Mouse (Mus musculus) limb, embryonic 15.5 days (tissue): ENCODE measurements around the gene Syn3. TPM values are rescaled to one million over a fixed set of nuclear protein-coding genes. Genes with fewer than 3 reads are reported as not detected.

Source experiments
- ATAC-seq: fragments of 200-750 bp; cut with Nextera tagmentation; 2 replicates; pipeline ENCODE4 v1.8.0; 2017; ENCODE audit warnings: low read depth, moderate TSS enrichment; ENCODE audit not compliant: insufficient number of reproducible peaks, low FRiP score, low TSS enrichment
- H3K27ac ChIP-seq: fragments of 300-500 bp; sonication (generic); 2 replicates; pipeline ENCODE4 v1.5.1; 2015; ENCODE audit warnings: moderate library complexity, mild to moderate bottlenecking, inconsistent platforms
- H3K27me3 ChIP-seq: fragments of 300-500 bp; sonication (generic); 2 replicates; pipeline ENCODE4 v1.6.1; 2015; ENCODE audit warnings: inconsistent platforms
- H3K36me3 ChIP-seq: fragments of 300-500 bp; sonication (generic); 2 replicates; pipeline ENCODE4 v1.6.1; 2015; ENCODE audit warnings: inconsistent platforms
- H3K4me1 ChIP-seq: fragments of 300-500 bp; sonication (generic); 2 replicates; pipeline ENCODE4 v1.6.1; 2015; ENCODE audit warnings: inconsistent platforms
- H3K4me2 ChIP-seq: fragments of 300-500 bp; sonication (generic); 2 replicates; pipeline ENCODE4 v1.6.1; 2015; ENCODE audit warnings: mild to moderate bottlenecking, inconsistent platforms
- H3K4me3 ChIP-seq: fragments of 300-500 bp; sonication (generic); 2 replicates; pipeline ENCODE4 v1.5.1; 2015; ENCODE audit warnings: mild to moderate bottlenecking, inconsistent platforms
- H3K9ac ChIP-seq: fragments of 300-500 bp; sonication (generic); 2 replicates; pipeline ENCODE4 v1.6.1; 2015; ENCODE audit warnings: inconsistent platforms
- H3K9me3 ChIP-seq: fragments of 300-500 bp; sonication (generic); 2 replicates; pipeline ENCODE4 v1.6.1; 2016; ENCODE audit warnings: inconsistent platforms
- WGBS: fragments of 180-500 bp; shearing (Covaris S2); methylation state at CpG from one replicate; pipeline ENCODE4 v1.1.7; 2015; 5-methylcytosine and 5-hydroxymethylcytosine counted together
- polyA plus RNA-seq: library from polyadenylated mRNA; unstranded; fragments of >200 nt; fragmentation: Nextera tagmentation; extraction: Ambion mirVana; gene quantifications from 2 replicates; pipeline ENCODE4 v1.2.1, GENCODE M21; 2015

Gene Syn3
- polyA plus RNA-seq, 1 experiment from 2014 or later, result 1.7 TPM

DNA sequence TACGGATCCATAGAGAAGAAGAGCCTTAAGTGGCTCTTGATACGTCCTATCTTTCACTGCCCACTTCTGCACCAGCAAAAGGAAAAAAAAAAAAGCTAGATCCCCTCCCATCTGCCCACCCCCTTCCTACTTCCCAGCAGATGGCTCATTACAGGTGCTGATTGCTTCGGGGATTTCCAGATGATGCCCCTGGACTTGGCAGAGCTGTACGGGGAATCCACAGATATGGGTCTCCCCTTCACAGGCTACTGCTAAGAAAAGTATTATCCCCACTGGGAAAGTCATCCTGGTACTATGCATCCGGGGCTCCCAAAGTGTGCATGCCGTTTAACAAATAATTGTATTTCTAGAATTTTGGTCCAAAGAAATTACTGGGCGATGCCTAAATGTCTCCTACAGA lies 181.1 kb downstream of the Syn3 start:
- Histone ChIP-seq H3K4me3 (no peak overlapping the region), H3K4me1 (peaks cover 42% of the 10 kb centered on the region)
- 76% methylated on average over 7 of the region's 7 CpGs for WGBS

DNA sequence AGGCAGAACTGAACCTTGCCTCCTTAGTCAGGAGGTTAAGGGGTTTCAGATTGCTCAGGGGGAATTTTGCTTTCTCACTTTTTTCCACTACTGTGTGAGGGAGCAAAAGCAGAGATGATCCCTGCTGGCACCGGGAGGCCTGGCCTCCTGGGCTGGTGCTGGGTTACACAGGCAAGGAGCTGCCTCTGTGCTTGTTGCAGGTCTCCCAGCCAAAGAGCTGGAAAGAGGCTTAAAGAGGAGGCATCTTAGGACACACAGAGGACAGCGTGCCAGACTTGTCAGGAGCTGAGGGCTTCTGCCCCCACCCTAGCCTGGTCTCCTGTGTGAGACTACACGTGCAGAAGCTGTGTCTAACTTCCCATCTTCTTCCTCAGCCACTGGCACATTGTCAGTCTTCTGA lies 183.2 kb downstream of the Syn3 start:
- Histone ChIP-seq H3K27ac (no peak overlapping the region), H3K9ac (no peak overlapping the region), H3K4me3 (no peak overlapping the region), H3K27me3 (no peaks in the 10 kb centered on the region), H3K4me1 (peaks cover 27% of the 10 kb centered on the region), H3K9me3 (no peaks in the 10 kb centered on the region), H3K36me3 (0 out of 2 replicates have a peak, but pooled peaks cover 6% of the 10 kb centered on the region), H3K4me2 (no peak overlapping the region)
- ATAC-seq, result no peak
- WGBS, result 43% methylated on average over 3 of the region's 3 CpGs

More for the DNA sequence above, 181.1 kb downstream of the Syn3 start:
- Histone ChIP-seq H3K27me3 (no peaks in the 10 kb centered on the region), H3K9ac (no peak overlapping the region), H3K4me2 (no peak overlapping the region), H3K27ac (no peak overlapping the region), H3K9me3 (no peaks in the 10 kb centered on the region), H3K36me3 (0 out of 2 replicates have a peak, but pooled peaks cover 10% of the 10 kb centered on the region)
- ATAC-seq, result no peak

DNA sequence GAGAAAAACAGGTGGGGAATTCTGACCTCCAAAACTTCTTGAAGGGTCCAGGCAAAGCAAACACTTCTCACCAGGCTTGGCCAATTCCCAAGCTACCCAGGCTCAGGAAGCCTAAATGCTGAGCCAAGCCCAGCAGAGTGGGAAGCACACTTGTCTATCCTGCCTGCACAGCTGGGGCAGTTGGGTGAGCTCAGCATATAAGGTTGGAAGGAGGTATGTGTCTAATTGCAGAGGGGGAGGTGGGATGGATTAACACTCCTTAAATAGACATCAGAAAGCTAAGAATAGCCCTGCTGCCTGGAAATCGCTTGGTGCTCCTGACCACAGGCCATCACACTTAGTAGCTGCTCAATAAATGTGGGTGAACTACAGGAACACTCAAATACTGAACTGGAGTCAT lies 185.2 kb downstream of the Syn3 start:
- Histone ChIP-seq H3K4me3 (no peak overlapping the region), H3K27me3 (no peaks in the 10 kb centered on the region), H3K4me2 (no peak overlapping the region), H3K4me1 (peaks cover 30% of the 10 kb centered on the region), H3K9me3 (no peaks in the 10 kb centered on the region), H3K27ac (peak overlapping the region; percentile 23; the same call in 1 of the 2 replicates), H3K9ac (no peak overlapping the region), H3K36me3 (peaks cover 12% of the 10 kb centered on the region; the same call in 1 of the 2 replicates)
- no peak; the same call in 1 of the 2 replicates for ATAC-seq
- 63% methylated on average over 1 of the region's 1 CpGs for WGBS

DNA sequence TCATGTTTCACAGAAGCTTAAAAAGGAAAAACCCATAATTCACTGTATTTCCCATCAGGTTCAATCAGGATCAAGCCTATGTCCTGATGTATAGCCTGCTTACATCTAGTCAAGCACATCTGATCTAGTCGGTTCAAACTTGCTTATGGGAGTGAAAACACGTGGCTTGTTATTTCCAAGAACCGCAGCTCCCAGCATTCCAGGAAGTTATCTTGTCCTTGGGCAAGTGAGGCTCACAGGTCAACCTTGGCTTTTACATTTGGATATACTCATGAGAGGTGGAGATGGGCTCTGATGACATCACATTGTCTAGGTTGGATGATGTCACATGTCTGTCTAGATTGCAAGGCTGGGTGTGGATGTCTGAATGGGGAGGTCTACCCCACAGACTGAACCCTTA lies 185.7 kb downstream of the Syn3 start:
- 82% methylated on average over 3 of the region's 3 CpGs for WGBS

DNA sequence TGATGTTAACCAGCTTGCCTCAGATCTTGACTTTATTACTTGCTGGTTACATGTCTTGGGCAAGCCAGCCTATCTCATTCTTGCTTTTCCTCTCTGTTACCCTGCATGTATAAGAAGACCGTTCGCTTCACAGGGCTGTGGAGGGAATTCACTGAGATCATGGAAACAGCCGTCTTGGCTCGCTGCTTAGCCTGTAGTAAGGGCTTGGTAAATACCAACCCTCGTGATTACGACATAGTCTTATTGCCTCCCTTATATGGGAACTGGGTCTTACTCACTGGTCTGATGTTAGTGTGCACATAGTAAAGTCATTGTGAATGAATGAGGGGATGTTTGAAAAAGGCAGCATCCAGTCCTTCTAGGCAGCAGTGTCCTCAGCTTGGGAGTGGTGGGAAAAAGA lies 188.2 kb downstream of the Syn3 start:
- 25% methylated on average over 6 of the region's 6 CpGs for whole genome bisulfite sequencing
- Histone ChIP-seq H3K4me2 (no peak overlapping the region), H3K4me3 (no peak overlapping the region), H3K27ac (peak overlapping the region; percentile 28; the same call in 1 of the 2 replicates), H3K27me3 (no peaks in the 10 kb centered on the region), H3K9me3 (no peaks in the 10 kb centered on the region), H3K36me3 (peaks cover 29% of the 10 kb centered on the region), H3K4me1 (peaks cover 28% of the 10 kb centered on the region), H3K9ac (no peak overlapping the region)
- ATAC-seq, result no peak; the same call in 1 of the 2 replicates

More for the DNA sequence above, 185.7 kb downstream of the Syn3 start:
- no peaks in the 10 kb centered on the region for H3K27me3 ChIP-seq
- no peak overlapping the region for H3K4me2 ChIP-seq
- H3K9me3 ChIP-seq, result no peaks in the 10 kb centered on the region
- no peak overlapping the region; the same call in 1 of the 2 replicates for H3K27ac ChIP-seq
- H3K4me3 ChIP-seq, result no peak overlapping the region
- peaks cover 13% of the 10 kb centered on the region for H3K36me3 ChIP-seq
- peaks cover 30% of the 10 kb centered on the region for H3K4me1 ChIP-seq
- ATAC-seq, result no peak
- H3K9ac ChIP-seq, result no peak overlapping the region

DNA sequence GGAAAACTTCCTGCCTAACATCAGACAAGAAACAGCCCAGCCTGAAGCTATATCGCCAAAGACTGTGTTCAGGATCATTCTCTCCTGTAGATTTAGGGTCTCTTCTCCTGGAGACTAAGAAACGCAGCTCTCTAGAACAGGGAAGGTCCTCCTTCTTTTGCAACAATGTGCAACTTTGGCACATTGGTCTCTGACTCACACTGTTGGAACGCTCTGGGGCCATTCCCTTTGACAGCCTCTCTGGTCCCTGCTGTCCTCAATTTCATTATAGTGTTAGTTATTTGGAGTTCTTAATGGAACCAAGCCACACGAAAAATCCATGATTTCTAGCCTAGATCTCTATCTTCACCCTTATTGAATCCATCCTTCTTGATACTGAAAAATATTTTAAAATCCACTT lies 191.5 kb downstream of the Syn3 start:
- Histone ChIP-seq H3K27ac (no peak overlapping the region), H3K27me3 (no peaks in the 10 kb centered on the region), H3K4me2 (no peak overlapping the region), H3K9ac (no peak overlapping the region), H3K4me1 (peaks cover 26% of the 10 kb centered on the region), H3K36me3 (peaks cover 29% of the 10 kb centered on the region), H3K4me3 (no peak overlapping the region), H3K9me3 (no peaks in the 10 kb centered on the region)
- 82% methylated on average over 4 of the region's 4 CpGs for WGBS
- ATAC-seq, result no peak

DNA sequence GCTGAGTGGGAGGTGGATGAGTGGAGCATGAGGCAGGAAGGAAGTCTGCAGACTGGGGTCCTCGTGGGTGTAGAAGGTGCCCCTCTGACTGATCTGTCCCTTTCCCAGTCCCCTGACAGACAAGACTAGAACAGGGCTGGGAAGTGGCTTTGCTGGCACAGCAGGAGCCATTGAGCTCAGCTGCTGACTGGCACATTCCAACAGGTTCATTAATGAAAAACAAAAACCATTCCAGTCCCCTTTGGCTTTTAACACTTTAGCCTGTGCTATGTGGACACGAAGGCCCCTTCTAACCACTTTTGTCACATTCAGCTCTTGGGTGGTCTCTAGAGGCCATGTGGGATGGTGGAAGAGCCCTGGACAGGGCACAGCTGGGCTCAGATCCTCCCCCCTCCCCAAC lies 194.1 kb downstream of the Syn3 start:
- Histone ChIP-seq H3K4me3 (no peak overlapping the region), H3K4me1 (peaks cover 37% of the 10 kb centered on the region), H3K9ac (no peak overlapping the region), H3K27me3 (no peaks in the 10 kb centered on the region), H3K36me3 (peaks cover 26% of the 10 kb centered on the region), H3K4me2 (no peak overlapping the region), H3K27ac (no peak overlapping the region), H3K9me3 (no peaks in the 10 kb centered on the region)
- WGBS, result 13% methylated on average over 2 of the region's 2 CpGs
- ATAC-seq, result no peak

DNA sequence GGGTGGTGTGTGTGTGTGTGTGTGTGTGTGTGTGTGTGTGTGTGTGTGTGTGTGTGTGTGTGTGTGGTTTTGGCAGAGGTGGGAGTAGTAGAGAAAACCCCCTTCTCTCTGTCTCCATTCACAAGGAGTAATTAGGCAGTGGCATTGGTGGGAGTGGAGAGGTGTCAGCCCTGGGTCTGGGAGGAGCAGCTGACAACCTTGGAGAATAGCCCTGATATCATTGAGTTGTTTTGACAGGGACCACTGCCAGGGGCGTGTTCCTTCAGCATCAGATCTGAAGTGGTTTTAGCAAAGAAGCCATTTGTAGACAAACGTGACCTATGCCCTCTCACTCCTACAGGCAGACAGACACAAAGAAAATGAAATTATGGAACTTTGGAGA lies 195.2 kb downstream of the Syn3 start:
- Histone ChIP-seq H3K9ac (no peak overlapping the region), H3K27ac (0 out of 2 replicates have a peak overlapping the region, but pooled peaks have one; percentile 85), H3K4me2 (peak overlapping the region; percentile 79), H3K27me3 (no peaks in the 10 kb centered on the region), H3K9me3 (no peaks in the 10 kb centered on the region), H3K4me3 (peak overlapping the region; percentile 60), H3K4me1 (peaks cover 37% of the 10 kb centered on the region), H3K36me3 (peaks cover 21% of the 10 kb centered on the region)
- no peak for ATAC-seq
- WGBS, result 79% methylated on average over 2 of the region's 2 CpGs

DNA sequence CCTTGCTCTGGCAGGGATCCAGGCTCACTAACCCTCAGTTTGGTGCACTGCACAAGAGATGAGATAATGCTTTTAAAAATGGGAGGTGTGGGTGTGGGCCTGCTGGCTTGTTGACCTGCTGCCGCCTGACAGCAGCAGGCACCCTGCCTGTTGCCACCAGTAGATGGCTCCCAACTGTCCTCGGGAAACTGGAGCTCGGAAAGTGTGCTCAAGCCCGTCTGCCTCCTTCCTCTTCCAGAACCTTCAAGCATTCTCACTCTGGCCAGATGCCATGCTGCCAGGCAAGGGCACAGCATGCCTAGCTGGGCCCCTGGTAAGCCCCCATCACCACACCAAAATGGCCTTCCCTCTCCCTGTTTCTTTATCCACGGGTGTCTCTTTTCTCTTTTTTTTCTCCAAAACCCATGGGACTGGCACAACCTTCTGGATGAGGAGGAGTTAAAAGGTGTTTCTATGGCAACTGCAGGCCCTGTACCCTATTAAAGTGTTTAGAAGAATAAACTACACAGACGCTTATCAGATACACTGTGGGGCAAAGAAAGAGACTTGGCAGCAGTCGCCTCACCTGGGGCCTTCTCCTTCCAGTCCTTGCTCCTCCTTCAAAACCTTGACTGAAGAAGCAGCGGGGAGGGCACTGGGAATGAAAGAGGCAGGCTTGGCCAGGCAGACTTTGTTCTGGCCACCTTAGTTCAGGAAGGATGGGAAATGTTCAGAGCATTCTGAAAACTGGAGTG lies 195.8 kb downstream of the Syn3 start:
- WGBS, result 16% methylated on average over 8 of the region's 8 CpGs
- H3K27ac ChIP-seq, result peak overlapping the region; percentile 85
- H3K9me3 ChIP-seq, result no peaks in the 10 kb centered on the region
- H3K27me3 ChIP-seq, result no peaks in the 10 kb centered on the region
- peak overlapping the region; percentile 60 for H3K4me3 ChIP-seq
- peaks cover 19% of the 10 kb centered on the region for H3K36me3 ChIP-seq
- H3K4me1 ChIP-seq, result peaks cover 36% of the 10 kb centered on the region
- no peak for ATAC-seq
- peak overlapping the region; percentile 26; the same call in 1 of the 2 replicates for H3K9ac ChIP-seq
- H3K4me2 ChIP-seq, result peak overlapping the region; percentile 79

DNA sequence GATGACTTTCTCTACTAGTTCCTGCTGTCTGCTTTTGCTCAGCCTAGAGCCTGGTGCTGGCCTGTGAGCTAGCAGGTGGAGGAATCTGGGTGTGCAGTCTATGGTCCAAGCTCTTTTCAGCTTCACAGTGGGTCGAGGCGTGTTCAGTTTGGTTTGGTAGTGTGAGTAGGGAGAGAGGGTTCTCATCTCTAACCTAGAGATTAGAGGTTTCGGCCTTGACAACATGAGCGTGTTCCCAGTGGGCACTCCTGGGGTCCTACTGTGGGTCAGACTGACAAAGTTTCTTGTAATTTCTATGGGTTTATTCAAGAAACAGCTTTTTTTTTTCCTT lies 196.4 kb downstream of the Syn3 start:
- WGBS, result 53% methylated on average over 4 of the region's 4 CpGs
- peak overlapping the region; percentile 23; the same call in 1 of the 2 replicates for H3K9ac ChIP-seq
- H3K27ac ChIP-seq, result peak overlapping the region; percentile 85
- H3K9me3 ChIP-seq, result no peaks in the 10 kb centered on the region
- peaks cover 15% of the 10 kb centered on the region; the same call in 1 of the 2 replicates for H3K36me3 ChIP-seq
- no peaks in the 10 kb centered on the region for H3K27me3 ChIP-seq
- no peak for ATAC-seq
- peak overlapping the region; percentile 79 for H3K4me2 ChIP-seq
- peak overlapping the region; percentile 60 for H3K4me3 ChIP-seq
- H3K4me1 ChIP-seq, result peaks cover 35% of the 10 kb centered on the region

DNA sequence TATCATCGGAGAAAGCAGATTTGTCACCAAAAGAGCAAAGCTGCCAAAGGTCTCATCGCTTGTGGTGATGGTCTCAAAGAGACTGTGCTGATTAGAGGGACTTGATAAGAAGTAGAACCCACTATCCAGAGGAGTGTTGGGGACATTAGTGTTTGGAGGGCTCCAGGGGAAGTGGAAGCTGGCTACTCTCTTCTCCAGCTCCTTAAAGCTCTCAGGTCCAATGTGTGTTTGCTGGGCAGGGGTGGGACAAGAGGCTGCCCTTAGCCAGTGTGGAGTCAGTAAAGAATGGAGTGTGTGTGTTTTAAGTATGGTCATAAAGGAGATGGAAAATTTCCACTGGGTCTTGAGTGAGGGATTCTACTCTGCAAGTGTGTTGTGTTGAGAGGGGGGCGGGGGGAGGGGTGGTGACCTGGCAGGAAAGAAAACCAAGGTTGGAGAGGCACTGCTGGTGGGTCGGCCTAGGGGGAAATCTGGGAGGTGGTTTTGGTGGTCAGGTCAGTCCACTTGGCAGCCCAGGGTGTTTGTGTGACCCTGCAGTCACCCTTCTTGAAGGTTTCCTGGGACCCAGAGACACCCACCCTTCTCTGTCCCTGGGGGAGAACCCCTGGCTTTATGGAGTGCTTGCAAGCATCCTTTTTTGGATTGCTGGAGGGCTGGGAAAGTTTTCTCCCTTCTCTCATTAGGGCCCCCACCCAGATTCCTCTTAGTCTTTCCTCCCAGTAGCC lies 196.9 kb downstream of the Syn3 start:
- 16% methylated on average over 4 of the region's 4 CpGs for WGBS
- ATAC-seq, result no peak
- H3K9me3 ChIP-seq, result no peaks in the 10 kb centered on the region

DNA sequence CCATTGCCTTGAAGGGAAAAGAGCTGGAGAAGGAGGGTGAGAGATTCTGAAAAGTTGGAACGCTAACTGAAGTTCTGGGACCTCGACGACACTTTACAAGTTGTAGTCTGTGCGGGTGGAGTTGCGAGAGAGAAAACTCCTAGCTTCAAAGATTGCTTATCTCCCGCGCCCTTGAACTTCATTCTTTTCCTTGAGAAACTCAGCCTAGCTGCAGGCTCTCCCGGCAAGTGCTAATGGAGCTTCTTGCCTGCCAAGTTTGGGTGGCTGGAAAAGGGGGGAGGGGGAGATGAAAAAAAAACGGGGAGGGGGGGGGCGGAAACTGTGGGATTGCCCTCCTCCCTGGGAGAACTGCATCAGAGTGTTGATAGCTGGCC lies 197.6 kb downstream of the Syn3 start:
- H3K9ac ChIP-seq, result peak overlapping the region; percentile 85
- H3K4me1 ChIP-seq, result peaks cover 38% of the 10 kb centered on the region
- H3K9me3 ChIP-seq, result no peaks in the 10 kb centered on the region
- WGBS, result under 1% methylated on average over 10 of the region's 10 CpGs
- peak overlapping the region; percentile 79 for H3K4me2 ChIP-seq
- H3K36me3 ChIP-seq, result 0 out of 2 replicates have a peak, but pooled peaks cover 4% of the 10 kb centered on the region
- H3K4me3 ChIP-seq, result peak overlapping the region; percentile 60
- no peaks in the 10 kb centered on the region for H3K27me3 ChIP-seq
- peak overlapping the region; percentile 85 for H3K27ac ChIP-seq
- no peak for ATAC-seq

More for the DNA sequence above, 196.9 kb downstream of the Syn3 start:
- H3K4me1 ChIP-seq, result peaks cover 35% of the 10 kb centered on the region
- H3K4me2 ChIP-seq, result peak overlapping the region; percentile 79
- peaks cover 10% of the 10 kb centered on the region; the same call in 1 of the 2 replicates for H3K36me3 ChIP-seq
- peak overlapping the region; percentile 85 for H3K27ac ChIP-seq
- no peaks in the 10 kb centered on the region for H3K27me3 ChIP-seq
- H3K9ac ChIP-seq, result peak overlapping the region; percentile 85; the same call in 1 of the 2 replicates
- H3K4me3 ChIP-seq, result peak overlapping the region; percentile 60
